Mouse (Mus musculus) forebrain, embryonic 15.5 days (tissue): ENCODE measurements at regions not wholly inside any gene's neighbourhood (a gene's known extent, or its start where the extent isn't known, plus 50 kb on each side); places are given as distances from the start of the nearest gene placed in this dataset.

Experiments used
- ATAC-seq: fragments of 200-750 bp; cut with Nextera tagmentation; replicated peaks from 2 replicates; pipeline ENCODE4 v1.8.0; 2017; ENCODE audit warnings: mild to moderate bottlenecking, moderate TSS enrichment, moderate library complexity
- H3K27ac ChIP-seq: fragments of 300-500 bp; sonication (generic); replicated peaks from 2 replicates; pipeline ENCODE4 v1.5.1; 2015; ENCODE audit warnings: mild to moderate bottlenecking, inconsistent platforms
- H3K27me3 ChIP-seq: fragments of 300-500 bp; sonication (generic); 2 replicates; pipeline ENCODE4 v1.6.1; 2015; ENCODE audit warnings: inconsistent platforms
- H3K36me3 ChIP-seq: fragments of 300-500 bp; sonication (generic); 2 replicates; pipeline ENCODE4 v1.6.1; 2015; ENCODE audit warnings: mild to moderate bottlenecking, inconsistent platforms
- H3K4me1 ChIP-seq: fragments of 300-500 bp; sonication (generic); 2 replicates; pipeline ENCODE4 v1.6.1; 2015; ENCODE audit warnings: inconsistent platforms
- H3K4me2 ChIP-seq: fragments of 300-500 bp; sonication (generic); replicated peaks from 2 replicates; pipeline ENCODE4 v1.6.1; 2015; ENCODE audit warnings: mild to moderate bottlenecking, inconsistent platforms
- H3K4me3 ChIP-seq: fragments of 300-500 bp; sonication (generic); 2 replicates; pipeline ENCODE4 v1.5.1; 2015; ENCODE audit warnings: mild to moderate bottlenecking, inconsistent platforms
- H3K9ac ChIP-seq: fragments of 300-500 bp; sonication (generic); replicated peaks from 2 replicates; pipeline ENCODE4 v1.6.1; 2015; ENCODE audit warnings: mild to moderate bottlenecking, inconsistent platforms
- H3K9me3 ChIP-seq: fragments of 300-500 bp; sonication (generic); 2 replicates; pipeline ENCODE4 v1.6.1; 2016; ENCODE audit warnings: inconsistent platforms
- WGBS: fragments of 180-500 bp; shearing (Covaris S2); methylation state at CpG from one replicate; pipeline ENCODE4 v1.1.7; 2015; ENCODE audit warnings: mixed read lengths; 5-methylcytosine and 5-hydroxymethylcytosine counted together

DNA sequence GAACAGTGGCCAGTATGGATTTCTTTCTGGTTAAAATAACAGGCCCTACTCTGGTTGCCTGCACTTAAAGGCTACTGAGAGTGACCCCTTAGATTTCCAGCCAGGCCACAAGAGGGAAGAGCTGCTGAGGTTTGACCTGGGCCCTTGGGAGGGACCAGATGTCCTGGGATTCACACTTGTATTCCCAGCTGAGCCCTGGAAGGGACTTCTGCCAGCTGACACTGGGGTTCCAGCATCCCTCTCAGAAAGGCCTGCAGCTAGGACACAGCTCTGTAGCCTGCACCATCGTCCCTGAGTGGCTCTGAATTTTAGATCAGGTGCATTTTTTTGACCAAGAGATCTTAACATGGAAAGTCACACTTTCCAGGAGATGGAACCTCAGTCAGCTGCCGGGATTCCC, 482.7 kb downstream of the Rps24 start:
- no peak for ATAC-seq
- Histone ChIP-seq H3K4me1 (peaks cover 20% of the 10 kb centered on the region), H3K4me3 (no peak overlapping the region), H3K9me3 (no peaks in the 10 kb centered on the region), H3K9ac (no peak overlapping the region), H3K27ac (no peak overlapping the region), H3K27me3 (no peaks in the 10 kb centered on the region), H3K4me2 (no peak overlapping the region), H3K36me3 (no peaks in the 10 kb centered on the region)
- 72% methylated on average over 2 of the region's 2 CpGs for WGBS

DNA sequence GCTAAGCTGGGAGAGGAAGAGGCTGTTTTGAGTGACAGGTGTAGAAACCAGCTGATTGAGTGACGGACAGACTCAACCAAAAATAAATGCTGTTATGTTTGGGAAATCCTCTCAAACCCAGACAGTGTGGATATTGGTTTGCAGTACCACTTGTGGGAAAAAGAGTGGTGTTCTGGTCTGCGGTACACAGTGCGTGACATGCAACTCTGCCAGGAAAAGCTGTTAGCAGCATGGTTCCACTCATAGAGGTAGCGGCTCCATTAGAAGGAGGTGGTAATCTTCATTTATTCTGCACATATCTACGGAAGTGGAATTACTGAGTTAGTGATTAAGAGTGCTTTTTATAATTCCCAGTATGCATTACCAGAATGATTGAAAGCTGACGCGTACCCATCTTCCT, 485.4 kb downstream of the Rps24 start:
- Histone ChIP-seq H3K4me3 (no peak overlapping the region), H3K27ac (no peak overlapping the region; the same call in 1 of the 2 replicates), H3K4me1 (peaks cover 20% of the 10 kb centered on the region), H3K9me3 (no peaks in the 10 kb centered on the region), H3K36me3 (no peaks in the 10 kb centered on the region), H3K27me3 (no peaks in the 10 kb centered on the region), H3K9ac (no peak overlapping the region), H3K4me2 (no peak overlapping the region)
- 74% methylated on average over 7 of the region's 7 CpGs for WGBS
- 0 out of 2 replicates have a peak, but pooled peaks have one; percentile 29 for ATAC-seq

DNA sequence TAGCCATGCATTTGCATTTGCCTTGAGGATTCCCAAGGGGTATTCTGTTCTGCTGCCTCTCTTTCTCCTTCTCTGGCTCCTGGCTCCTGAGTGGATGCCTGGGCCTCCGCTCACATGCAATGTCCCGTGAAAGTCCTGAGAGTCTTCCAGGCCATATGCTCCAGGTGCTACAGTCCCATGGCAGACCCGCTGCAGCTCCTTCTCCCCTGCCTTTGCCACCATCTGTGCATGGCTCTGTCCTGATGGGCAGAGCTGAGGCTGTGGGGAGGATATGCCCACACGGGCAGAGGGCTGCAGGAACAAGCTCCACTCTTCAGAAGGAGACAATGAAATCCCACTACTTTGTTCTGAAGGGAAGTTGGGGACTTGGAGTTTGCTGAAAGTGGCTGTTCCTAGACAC, 485.9 kb upstream of the Zmiz1 start:
- ATAC-seq, result 0 out of 2 replicates have a peak, but pooled peaks have one; percentile 46
- 36% methylated on average over 4 of the region's 4 CpGs for WGBS

DNA sequence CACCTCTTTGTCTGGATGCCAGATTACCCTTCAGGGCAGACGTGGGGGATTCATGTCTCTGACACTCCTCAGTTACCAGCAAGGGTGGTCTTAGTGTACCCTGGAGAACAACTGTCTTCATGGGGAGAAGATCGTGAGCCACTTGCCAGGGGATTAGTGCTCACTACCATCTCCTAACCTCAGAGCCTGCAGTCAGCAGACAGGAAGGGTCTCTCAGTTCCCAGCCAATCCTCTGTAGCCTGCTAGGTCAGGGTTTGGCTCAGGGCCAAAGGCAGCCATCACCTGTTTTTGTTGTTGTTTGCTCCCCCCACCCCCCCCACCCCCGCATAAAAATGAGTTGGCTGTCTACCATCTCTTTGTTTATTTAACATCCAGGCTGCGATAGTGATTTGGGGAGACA, 485.4 kb upstream of the Zmiz1 start:
- Histone ChIP-seq H3K36me3 (no peaks in the 10 kb centered on the region), H3K4me2 (no peak overlapping the region), H3K9me3 (no peaks in the 10 kb centered on the region), H3K27me3 (no peaks in the 10 kb centered on the region), H3K27ac (no peak overlapping the region), H3K9ac (no peak overlapping the region), H3K4me3 (no peak overlapping the region), H3K4me1 (peaks cover 20% of the 10 kb centered on the region)
- 41% methylated on average over 4 of the region's 4 CpGs for WGBS
- ATAC-seq, result peak; percentile 53; the same call in 1 of the 2 replicates

More for the DNA sequence above, 485.9 kb upstream of the Zmiz1 start:
- no peak overlapping the region for H3K9ac ChIP-seq
- no peaks in the 10 kb centered on the region for H3K27me3 ChIP-seq
- peaks cover 20% of the 10 kb centered on the region for H3K4me1 ChIP-seq
- H3K4me2 ChIP-seq, result no peak overlapping the region
- H3K9me3 ChIP-seq, result no peaks in the 10 kb centered on the region
- H3K36me3 ChIP-seq, result no peaks in the 10 kb centered on the region
- no peak overlapping the region for H3K4me3 ChIP-seq
- H3K27ac ChIP-seq, result peak overlapping the region; percentile 26; the same call in 1 of the 2 replicates

DNA sequence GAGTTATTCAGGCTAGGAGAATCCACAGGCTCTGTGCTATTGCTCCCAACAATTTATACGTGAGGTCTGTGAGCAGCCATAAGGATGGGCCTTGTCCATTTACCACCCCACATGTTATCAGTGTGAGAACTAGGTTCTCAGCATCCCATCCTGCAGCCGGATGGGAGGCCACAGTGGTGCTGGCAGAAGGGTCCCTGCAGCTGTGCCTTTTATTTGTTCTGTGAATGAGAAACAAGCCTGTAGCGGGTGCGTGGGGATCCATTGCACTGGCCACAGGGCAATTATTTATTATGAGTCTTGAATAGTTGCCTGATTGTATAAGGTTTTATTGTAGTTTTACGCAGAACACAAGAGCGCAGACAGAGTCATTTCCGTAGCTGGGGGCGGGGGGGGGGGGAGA, 476.5 kb upstream of the Zmiz1 start:
- WGBS, result 45% methylated on average over 8 of the region's 8 CpGs
- ATAC-seq, result peak; percentile 43; the same call in 1 of the 2 replicates
- Histone ChIP-seq H3K4me1 (no peaks in the 10 kb centered on the region), H3K27me3 (no peaks in the 10 kb centered on the region), H3K9ac (no peak overlapping the region), H3K27ac (no peak overlapping the region), H3K4me3 (no peak overlapping the region), H3K4me2 (no peak overlapping the region), H3K36me3 (no peaks in the 10 kb centered on the region), H3K9me3 (no peaks in the 10 kb centered on the region)

DNA sequence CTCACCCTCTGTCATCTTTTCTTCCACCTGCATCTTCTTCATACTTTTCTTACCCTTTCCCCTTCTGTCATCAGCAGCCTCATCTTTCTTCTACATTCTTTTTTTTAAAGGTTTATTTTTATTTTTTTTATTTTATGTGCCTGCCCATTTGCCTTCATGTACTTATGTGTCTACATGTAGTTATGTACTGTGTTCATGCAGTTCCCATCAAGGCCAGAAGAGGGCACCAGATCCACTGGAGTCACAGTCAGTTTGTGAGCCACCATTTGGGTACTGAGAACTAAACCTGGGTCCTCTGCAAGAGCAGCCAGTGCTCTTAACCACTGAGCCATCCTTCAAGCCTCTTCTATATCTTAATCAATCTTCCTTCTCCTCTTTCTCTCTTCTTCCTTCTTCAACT, 475.7 kb upstream of the Zmiz1 start:
- H3K27me3 ChIP-seq, result no peaks in the 10 kb centered on the region
- H3K4me2 ChIP-seq, result no peak overlapping the region
- H3K4me1 ChIP-seq, result no peaks in the 10 kb centered on the region
- no peak overlapping the region for H3K27ac ChIP-seq
- no peaks in the 10 kb centered on the region for H3K9me3 ChIP-seq
- H3K9ac ChIP-seq, result no peak overlapping the region
- H3K4me3 ChIP-seq, result no peak overlapping the region
- no peaks in the 10 kb centered on the region for H3K36me3 ChIP-seq
- ATAC-seq, result no peak

DNA sequence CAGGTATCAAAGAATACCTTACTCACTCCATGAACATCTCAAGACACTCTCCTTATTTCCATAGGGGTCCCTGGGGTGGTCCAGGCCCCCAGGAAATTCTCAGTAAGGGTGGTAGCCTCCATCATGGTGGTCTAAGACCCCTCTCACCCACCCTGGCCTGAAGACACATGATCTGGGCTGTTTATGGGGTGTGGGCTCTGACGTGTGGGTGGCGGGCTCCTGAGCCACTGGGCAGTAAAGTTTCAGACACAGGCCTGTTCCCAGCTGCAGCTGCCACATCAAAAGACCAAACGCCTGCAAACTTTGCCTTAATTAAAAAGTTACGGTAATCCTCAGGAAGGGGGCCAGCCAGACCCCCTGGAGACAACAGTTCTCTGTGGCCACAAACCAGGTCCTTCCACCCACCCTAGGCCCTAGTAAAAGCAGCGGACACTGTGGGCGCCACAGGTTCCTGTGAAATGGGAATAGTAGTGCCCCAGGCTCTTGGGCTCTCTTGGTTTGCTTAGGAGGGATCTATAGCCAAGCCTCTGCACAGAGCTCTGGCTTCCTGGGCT, 473.1 kb upstream of the Zmiz1 start:
- Histone ChIP-seq H3K9ac (no peak overlapping the region), H3K36me3 (no peaks in the 10 kb centered on the region), H3K4me1 (no peaks in the 10 kb centered on the region), H3K27ac (no peak overlapping the region), H3K9me3 (no peaks in the 10 kb centered on the region), H3K27me3 (no peaks in the 10 kb centered on the region), H3K4me2 (no peak overlapping the region), H3K4me3 (no peak overlapping the region)
- no peak for ATAC-seq
- 46% methylated on average over 6 of the region's 6 CpGs for WGBS

DNA sequence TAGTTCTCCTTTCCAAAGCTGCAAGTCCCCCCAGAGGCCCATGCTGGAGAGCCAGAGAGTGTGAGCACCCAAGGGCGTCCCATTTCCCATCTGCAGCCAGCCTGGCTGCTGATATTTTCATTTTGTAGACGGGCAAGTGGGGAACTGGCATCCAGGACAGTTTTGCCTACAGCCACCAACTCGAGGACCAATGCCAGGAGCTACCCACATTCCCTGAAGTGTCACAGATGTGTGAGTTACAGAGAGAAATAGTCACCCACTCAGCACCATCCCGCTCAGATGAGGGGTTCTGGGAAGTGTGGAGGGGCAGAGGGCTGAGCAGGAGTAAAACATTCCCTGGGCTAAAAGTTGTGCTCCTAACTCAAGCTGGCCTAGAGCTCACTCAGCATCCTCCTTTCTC, 472.6 kb upstream of the Zmiz1 start:
- no peaks in the 10 kb centered on the region for H3K9me3 ChIP-seq
- no peaks in the 10 kb centered on the region for H3K36me3 ChIP-seq
- no peak overlapping the region for H3K4me3 ChIP-seq
- H3K4me2 ChIP-seq, result no peak overlapping the region
- H3K27ac ChIP-seq, result no peak overlapping the region
- no peaks in the 10 kb centered on the region for H3K27me3 ChIP-seq
- ATAC-seq, result no peak
- 78% methylated on average over 4 of the region's 4 CpGs for WGBS
- H3K4me1 ChIP-seq, result no peaks in the 10 kb centered on the region
- H3K9ac ChIP-seq, result no peak overlapping the region

DNA sequence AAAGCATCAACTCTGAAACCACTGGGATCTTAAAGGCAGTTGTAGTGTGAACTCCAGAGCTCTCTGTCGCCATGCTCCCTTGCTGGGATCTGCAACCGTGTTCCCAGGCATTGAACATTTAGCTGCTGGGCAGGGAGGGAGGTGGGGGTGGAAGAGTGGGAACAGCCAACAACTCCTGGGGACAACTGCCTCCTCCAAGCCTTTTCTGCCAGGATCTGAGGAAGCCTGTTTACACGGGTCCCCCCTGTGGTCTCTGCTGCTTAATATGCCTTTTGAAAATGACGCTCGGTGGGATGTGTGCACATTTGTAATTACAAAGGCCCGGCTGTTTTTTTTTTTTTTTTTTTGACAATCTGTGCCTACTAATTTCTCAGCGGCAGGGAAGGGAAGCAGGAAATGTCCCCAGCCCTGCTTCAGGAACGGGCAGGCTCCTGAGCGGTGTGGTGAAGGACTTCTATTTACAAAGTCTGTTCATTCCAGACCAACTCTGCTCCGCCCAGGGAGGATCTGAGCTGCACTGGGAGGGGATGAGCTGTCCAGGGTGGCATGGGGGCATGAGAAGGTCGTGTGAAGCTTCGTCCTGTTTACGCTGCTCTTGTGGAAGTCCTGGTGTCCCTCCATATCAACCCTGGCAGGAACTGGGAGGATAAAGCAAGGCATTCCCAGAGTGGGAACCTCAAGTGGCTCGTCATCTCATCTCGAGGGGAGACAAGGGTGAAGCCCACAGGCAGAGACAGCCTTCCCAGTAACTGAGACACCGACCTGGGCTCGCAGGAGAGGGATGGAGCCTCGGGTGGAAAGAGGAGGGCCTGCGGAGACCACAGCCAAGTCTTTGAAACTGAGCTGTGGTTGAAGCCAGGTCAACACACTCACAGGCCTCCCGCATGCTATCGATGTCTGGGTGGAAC, 465.0 kb upstream of the Zmiz1 start:
- Histone ChIP-seq H3K27me3 (no peaks in the 10 kb centered on the region), H3K4me3 (no peak overlapping the region), H3K9ac (0 out of 2 replicates have a peak overlapping the region, but pooled peaks have one; percentile 2), H3K9me3 (no peaks in the 10 kb centered on the region), H3K27ac (peak overlapping the region; percentile 82), H3K4me2 (no peak overlapping the region), H3K4me1 (peaks cover 50% of the 10 kb centered on the region), H3K36me3 (no peaks in the 10 kb centered on the region)
- 34% methylated on average over 21 of the region's 21 CpGs for WGBS
- ATAC-seq, result peak; percentile 71

DNA sequence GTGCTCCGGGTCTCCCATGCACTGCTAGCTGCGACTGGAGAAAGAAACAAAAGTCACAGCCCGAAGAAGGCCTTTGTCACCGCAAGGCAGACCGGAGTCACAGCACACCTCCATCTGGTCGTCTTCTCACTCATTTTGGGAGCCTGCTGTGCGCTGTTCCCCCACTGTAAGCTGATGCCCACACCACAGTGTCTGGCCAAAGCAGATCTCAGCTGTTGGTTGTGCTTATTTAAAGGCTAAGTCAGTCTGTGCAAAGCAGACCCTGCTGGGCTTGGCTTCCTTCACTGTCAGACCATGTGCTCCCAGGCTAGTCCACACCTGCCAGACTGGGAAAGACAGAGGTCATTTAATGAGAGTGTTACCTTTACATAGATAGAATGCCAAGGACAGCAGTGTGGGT, 463.8 kb upstream of the Zmiz1 start:
- peak; percentile 29; the same call in 1 of the 2 replicates for ATAC-seq
- peaks cover 50% of the 10 kb centered on the region for H3K4me1 ChIP-seq
- 49% methylated on average over 7 of the region's 7 CpGs for WGBS

DNA sequence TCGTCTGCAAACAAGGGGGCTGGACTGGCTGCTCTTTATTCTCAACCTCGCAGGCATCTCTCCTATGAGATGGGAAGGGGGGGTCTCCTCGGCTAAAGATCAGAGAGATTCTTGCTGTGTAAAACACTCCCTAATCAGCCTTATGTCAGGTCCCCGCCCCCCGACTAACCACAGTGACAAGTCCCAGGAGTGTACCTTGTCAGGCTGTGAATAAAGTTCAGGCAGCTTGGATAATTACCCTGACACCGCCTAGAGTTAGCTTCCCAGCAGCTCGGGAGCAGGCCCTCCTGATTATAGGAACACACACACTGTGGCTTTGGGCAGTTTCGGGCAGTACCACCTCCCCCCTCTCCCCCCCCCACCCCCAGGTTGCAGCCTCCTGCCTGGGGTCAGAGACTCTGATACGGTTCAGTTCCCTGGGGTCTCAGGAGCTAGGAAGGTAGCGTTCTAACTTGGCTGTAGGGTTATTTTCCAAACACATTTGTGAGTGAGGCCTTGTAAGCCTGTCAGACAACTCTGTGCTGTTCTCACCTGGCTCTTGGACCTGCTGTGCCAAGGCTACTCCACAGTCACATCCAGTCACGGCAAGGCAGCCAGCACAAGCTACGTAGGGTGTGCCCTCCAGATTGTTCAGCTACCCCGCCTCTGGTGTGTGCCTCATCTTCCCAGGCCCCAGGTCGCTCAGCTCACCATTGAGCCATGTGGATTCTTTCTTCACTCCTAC, 461.0 kb upstream of the Zmiz1 start:
- Histone ChIP-seq H3K4me2 (no peak overlapping the region), H3K9me3 (no peaks in the 10 kb centered on the region), H3K27ac (peak overlapping the region; percentile 51), H3K36me3 (no peaks in the 10 kb centered on the region), H3K4me3 (no peak overlapping the region), H3K9ac (no peak overlapping the region), H3K27me3 (no peaks in the 10 kb centered on the region), H3K4me1 (peaks cover 47% of the 10 kb centered on the region)
- ATAC-seq, result peak; percentile 26; the same call in 1 of the 2 replicates
- WGBS, result 24% methylated on average over 14 of the region's 14 CpGs

More for the DNA sequence above, 463.8 kb upstream of the Zmiz1 start:
- peak overlapping the region; percentile 41 for H3K27ac ChIP-seq
- no peak overlapping the region for H3K4me3 ChIP-seq
- H3K4me2 ChIP-seq, result no peak overlapping the region
- H3K36me3 ChIP-seq, result no peaks in the 10 kb centered on the region
- no peak overlapping the region for H3K9ac ChIP-seq
- no peaks in the 10 kb centered on the region for H3K27me3 ChIP-seq
- no peaks in the 10 kb centered on the region for H3K9me3 ChIP-seq

DNA sequence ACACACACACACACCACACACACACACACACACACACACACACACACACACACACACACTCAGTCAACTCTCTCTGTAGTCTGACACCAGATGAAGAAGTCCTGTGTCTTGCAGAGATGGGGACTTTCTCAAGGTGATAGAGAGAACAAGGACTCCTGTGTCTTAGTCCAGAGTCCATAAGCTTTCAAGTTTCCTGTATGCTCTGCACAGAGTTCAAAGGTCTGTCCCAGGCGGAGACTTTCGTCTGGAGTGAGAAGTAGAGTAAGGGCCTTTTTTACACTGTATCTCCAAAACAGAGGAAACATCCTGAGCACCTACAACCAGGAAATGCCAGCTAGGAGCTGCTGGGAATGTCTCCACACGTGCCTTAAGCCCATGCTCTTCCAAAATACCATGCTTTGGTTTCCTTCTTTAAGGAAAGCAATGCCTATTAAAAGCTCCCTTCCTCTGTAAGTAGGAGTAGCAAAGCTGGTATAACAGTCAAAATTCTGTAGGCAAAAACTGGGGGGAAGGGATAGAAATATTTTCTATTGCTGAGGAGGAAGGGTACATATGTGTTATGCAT, 459.9 kb upstream of the Zmiz1 start:
- WGBS, result 75% methylated on average over 3 of the region's 3 CpGs

More for the DNA sequence above, 459.9 kb upstream of the Zmiz1 start:
- Histone ChIP-seq H3K4me1 (peaks cover 36% of the 10 kb centered on the region), H3K9ac (no peak overlapping the region), H3K27ac (no peak overlapping the region), H3K4me3 (no peak overlapping the region), H3K36me3 (no peaks in the 10 kb centered on the region), H3K27me3 (no peaks in the 10 kb centered on the region), H3K9me3 (no peaks in the 10 kb centered on the region), H3K4me2 (no peak overlapping the region)
- no peak for ATAC-seq
